Mouse (Mus musculus) lung, embryonic 15.5 days (tissue): ENCODE data around the gene Ldhb. TPM values are rescaled to one million over a fixed set of nuclear protein-coding genes. Genes with fewer than 3 reads are reported as not detected.

ENCODE experiments used
- ATAC-seq: fragments of 200-750 bp; cut with Nextera tagmentation; 2 replicates; pipeline ENCODE4 v1.8.0; 2017; ENCODE audit warnings: moderate number of reproducible peaks, borderline replicate concordance; ENCODE audit not compliant: low FRiP score, low TSS enrichment; ENCODE audit errors: extremely low read depth
- H3K27ac ChIP-seq: fragments of 300-500 bp; sonication (generic); 2 replicates; pipeline ENCODE4 v1.5.1; 2015; ENCODE audit warnings: moderate library complexity, mild to moderate bottlenecking, inconsistent platforms
- H3K27me3 ChIP-seq: fragments of 300-500 bp; sonication (generic); 2 replicates; pipeline ENCODE4 v1.6.1; 2015; ENCODE audit warnings: inconsistent platforms
- H3K36me3 ChIP-seq: fragments of 300-500 bp; sonication (generic); 2 replicates; pipeline ENCODE4 v1.6.1; 2015; ENCODE audit warnings: inconsistent platforms
- H3K4me1 ChIP-seq: fragments of 300-500 bp; sonication (generic); 2 replicates; pipeline ENCODE4 v1.6.1; 2015; ENCODE audit warnings: inconsistent platforms
- H3K4me2 ChIP-seq: fragments of 300-500 bp; sonication (generic); 2 replicates; pipeline ENCODE4 v1.6.1; 2015; ENCODE audit warnings: inconsistent platforms, mild to moderate bottlenecking, moderate library complexity
- H3K4me3 ChIP-seq: fragments of 300-500 bp; sonication (generic); 2 replicates; pipeline ENCODE4 v1.5.1; 2015; ENCODE audit warnings: mild to moderate bottlenecking, inconsistent platforms
- H3K9ac ChIP-seq: fragments of 300-500 bp; sonication (generic); 2 replicates; pipeline ENCODE4 v1.6.1; 2015; ENCODE audit warnings: inconsistent platforms
- H3K9me3 ChIP-seq: fragments of 300-500 bp; sonication (generic); 2 replicates; pipeline ENCODE4 v1.6.1; 2016; ENCODE audit warnings: inconsistent platforms
- WGBS: fragments of 180-500 bp; shearing (Covaris S2); methylation state at CpG from one replicate; pipeline ENCODE4 v1.1.7; 2015; 5-methylcytosine and 5-hydroxymethylcytosine counted together
- polyA plus RNA-seq: library from polyadenylated mRNA; unstranded; fragments of >200 nt; fragmentation: Nextera tagmentation; extraction: Ambion mirVana; gene quantifications from 2 replicates; pipeline ENCODE4 v1.2.1, GENCODE M21; 2015

The Ldhb gene
- 252 and 254 TPM in 2 replicates for polyA plus RNA-seq

GRCm38 (mm10) chr6:142507785-142508162 is at the start of gene Ldhb:
Gene Ldhb, minus strand, starts transcription at chr6:142507957.
- Histone ChIP-seq H3K4me3 (peak within 1 kb of the TSS; percentile 55), H3K27ac (peak within 1 kb of the TSS; percentile 69), H3K9ac (peak within 1 kb of the TSS; percentile 47), H3K4me2 (peak within 1 kb of the TSS; percentile 84), H3K4me1 (peaks cover 20% of the 10 kb centered on the region), H3K27me3 (no peaks in the 10 kb centered on the region; the same call in 1 of the 2 replicates), H3K9me3 (no peaks in the 10 kb centered on the region), H3K36me3 (no peaks in the 10 kb centered on the region)
- WGBS, result under 1% methylated on average over 19 of the region's 19 CpGs
- peak; percentile 97 for ATAC-seq

- H3K36me3 ChIP-seq, result no peaks in the 10 kb centered on the region
- no peaks in the 10 kb centered on the region for H3K27me3 ChIP-seq
- no peak overlapping the region for H3K9ac ChIP-seq
- peaks cover 15% of the 10 kb centered on the region for H3K4me1 ChIP-seq
- no peak for ATAC-seq
- no peak overlapping the region for H3K27ac ChIP-seq
- no peak overlapping the region for H3K4me3 ChIP-seq
- 87% methylated on average over 1 of the region's 1 CpGs for WGBS
- no peak overlapping the region for H3K4me2 ChIP-seq
- no peaks in the 10 kb centered on the region for H3K9me3 ChIP-seq
Measured at GRCm38 (mm10) chr6:142555988-142556387, 48.2 kb upstream of the Ldhb start.

- Histone ChIP-seq H3K9me3 (no peaks in the 10 kb centered on the region), H3K27ac (peak overlapping the region; percentile 68), H3K36me3 (no peaks in the 10 kb centered on the region), H3K9ac (no peak overlapping the region), H3K4me1 (peaks cover 9% of the 10 kb centered on the region), H3K4me3 (no peak overlapping the region), H3K4me2 (no peak overlapping the region), H3K27me3 (no peaks in the 10 kb centered on the region)
- peak; percentile 92 for ATAC-seq
- 35% methylated on average over 4 of the region's 4 CpGs for WGBS
Measured at GRCm38 (mm10) chr6:142551482-142551881, 43.7 kb upstream of the Ldhb start.

GRCm38 (mm10) chr6:142550871-142551270 is 43.1 kb upstream of the Ldhb start:
- Histone ChIP-seq H3K9me3 (no peaks in the 10 kb centered on the region), H3K4me3 (no peak overlapping the region), H3K4me2 (0 out of 2 replicates have a peak overlapping the region, but pooled peaks have one; percentile 18), H3K27ac (peak overlapping the region; percentile 68), H3K4me1 (peaks cover 9% of the 10 kb centered on the region), H3K36me3 (no peaks in the 10 kb centered on the region), H3K27me3 (no peaks in the 10 kb centered on the region), H3K9ac (no peak overlapping the region)
- 23% methylated on average over 4 of the region's 4 CpGs for WGBS
- peak; percentile 43; the same call in 1 of the 2 replicates for ATAC-seq

- Histone ChIP-seq H3K4me3 (no peak overlapping the region), H3K9ac (no peak overlapping the region), H3K27me3 (no peaks in the 10 kb centered on the region), H3K36me3 (no peaks in the 10 kb centered on the region), H3K4me2 (no peak overlapping the region), H3K4me1 (peaks cover 11% of the 10 kb centered on the region), H3K27ac (no peak overlapping the region), H3K9me3 (no peaks in the 10 kb centered on the region)
- 67% methylated on average over 2 of the region's 2 CpGs for WGBS
- no peak for ATAC-seq
Measured at GRCm38 (mm10) chr6:142548377-142548776, 40.6 kb upstream of the Ldhb start.

GRCm38 (mm10) chr6:142545132-142545531 is 37.4 kb upstream of the Ldhb start:
- Histone ChIP-seq H3K9ac (no peak overlapping the region), H3K27ac (no peak overlapping the region), H3K36me3 (no peaks in the 10 kb centered on the region), H3K4me2 (0 out of 2 replicates have a peak overlapping the region, but pooled peaks have one; percentile 8), H3K4me3 (no peak overlapping the region), H3K4me1 (peaks cover 14% of the 10 kb centered on the region), H3K9me3 (no peaks in the 10 kb centered on the region), H3K27me3 (no peaks in the 10 kb centered on the region)
- 48% methylated on average over 14 of the region's 14 CpGs for WGBS
- ATAC-seq, result no peak

DNA sequence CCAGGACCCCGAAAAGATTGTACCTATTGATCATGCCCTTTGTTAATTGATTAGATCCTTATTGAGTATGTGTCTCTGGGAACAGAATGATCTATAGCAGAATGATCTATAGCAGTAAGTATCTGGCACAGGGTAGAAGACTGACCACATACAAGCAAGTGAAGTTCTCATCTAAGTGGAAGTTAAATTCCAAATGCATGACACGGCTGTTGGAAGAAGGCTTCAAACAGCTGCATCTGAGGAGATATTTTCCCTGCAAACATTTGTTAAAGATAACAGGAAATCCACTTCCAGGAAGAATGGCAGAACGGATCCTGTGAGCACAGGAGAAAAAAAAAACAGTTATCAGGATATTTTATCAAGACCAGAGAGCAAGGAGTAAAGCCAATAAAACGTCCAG is 35.9 kb upstream of the Ldhb start:
- H3K4me2 ChIP-seq, result no peak overlapping the region
- peaks cover 26% of the 10 kb centered on the region for H3K4me1 ChIP-seq
- H3K27me3 ChIP-seq, result no peaks in the 10 kb centered on the region
- 37% methylated on average over 4 of the region's 4 CpGs for WGBS
- no peak overlapping the region for H3K9ac ChIP-seq
- no peak overlapping the region for H3K4me3 ChIP-seq
- no peaks in the 10 kb centered on the region for H3K36me3 ChIP-seq
- ATAC-seq, result no peak
- H3K27ac ChIP-seq, result no peak overlapping the region
- H3K9me3 ChIP-seq, result no peaks in the 10 kb centered on the region

- no peak for ATAC-seq
- 58% methylated on average over 6 of the region's 6 CpGs for WGBS
- Histone ChIP-seq H3K9ac (no peak overlapping the region), H3K27me3 (no peaks in the 10 kb centered on the region), H3K36me3 (no peaks in the 10 kb centered on the region), H3K27ac (no peak overlapping the region), H3K4me3 (no peak overlapping the region), H3K4me2 (no peak overlapping the region), H3K9me3 (no peaks in the 10 kb centered on the region), H3K4me1 (peaks cover 34% of the 10 kb centered on the region)
Measured at GRCm38 (mm10) chr6:142542800-142543175, 35.0 kb upstream of the Ldhb start.

- WGBS, result 42% methylated on average over 8 of the region's 8 CpGs
- Histone ChIP-seq H3K9ac (no peak overlapping the region), H3K4me1 (peaks cover 34% of the 10 kb centered on the region), H3K4me3 (no peak overlapping the region), H3K4me2 (no peak overlapping the region), H3K27ac (peak overlapping the region; percentile 38), H3K27me3 (no peaks in the 10 kb centered on the region), H3K9me3 (no peaks in the 10 kb centered on the region), H3K36me3 (no peaks in the 10 kb centered on the region)
- no peak for ATAC-seq
Measured at GRCm38 (mm10) chr6:142542082-142542799, 34.5 kb upstream of the Ldhb start.

DNA sequence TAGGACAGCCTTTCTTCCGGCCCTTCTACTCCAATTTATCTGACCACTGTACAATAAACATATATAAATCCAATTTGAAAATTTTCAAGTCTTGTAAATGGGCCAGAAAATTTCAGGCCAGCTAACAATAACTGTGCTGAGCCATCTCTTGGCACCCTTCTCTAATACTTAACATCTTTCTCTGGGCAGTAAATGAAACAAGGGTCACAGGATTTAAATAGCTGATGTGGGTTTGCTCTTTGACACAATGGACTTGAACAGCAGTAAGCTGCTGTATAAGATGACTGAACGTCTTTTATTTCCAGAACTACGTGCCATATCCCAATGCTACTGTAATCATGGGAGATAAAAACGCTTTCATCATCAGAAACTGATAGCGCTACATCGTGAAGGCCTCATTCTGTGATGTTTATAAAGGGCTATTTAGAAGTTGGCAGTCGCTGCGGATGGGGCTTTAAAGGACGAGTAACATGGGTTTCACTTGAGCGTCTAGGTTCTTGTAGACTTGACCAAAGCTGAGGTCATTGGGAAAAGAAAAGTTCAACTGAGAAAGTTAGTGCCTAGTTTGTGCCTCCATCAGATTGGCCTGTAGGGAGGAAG is 32.9 kb upstream of the Ldhb start:
- Histone ChIP-seq H3K36me3 (no peaks in the 10 kb centered on the region), H3K9me3 (no peaks in the 10 kb centered on the region), H3K4me1 (peaks cover 34% of the 10 kb centered on the region), H3K27me3 (no peaks in the 10 kb centered on the region), H3K4me3 (no peak overlapping the region), H3K9ac (no peak overlapping the region), H3K27ac (peak overlapping the region; percentile 69), H3K4me2 (no peak overlapping the region)
- ATAC-seq, result peak; percentile 44; the same call in 1 of the 2 replicates
- WGBS, result 46% methylated on average over 10 of the region's 10 CpGs

DNA sequence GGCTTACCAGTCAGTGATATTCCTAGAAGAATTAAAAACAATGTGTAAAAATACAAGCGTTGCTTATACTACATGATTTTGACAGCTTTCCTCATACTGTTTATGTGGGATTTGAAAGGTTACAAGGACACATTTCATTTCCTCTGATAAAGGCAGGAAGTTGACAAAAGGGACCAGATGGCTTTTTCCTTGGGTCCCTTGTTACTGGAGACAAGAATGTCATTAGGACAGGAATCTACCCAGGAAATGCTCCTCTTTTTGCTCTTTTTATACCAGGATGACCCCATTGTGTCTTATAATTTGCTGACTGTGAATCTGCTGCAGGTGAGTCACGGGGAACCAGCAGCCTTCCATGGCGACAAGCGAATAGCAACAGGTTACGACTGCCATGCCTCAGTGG is 32.4 kb upstream of the Ldhb start:
- Histone ChIP-seq H3K27me3 (no peaks in the 10 kb centered on the region), H3K4me2 (no peak overlapping the region), H3K4me1 (peaks cover 34% of the 10 kb centered on the region), H3K9me3 (no peaks in the 10 kb centered on the region), H3K9ac (no peak overlapping the region), H3K36me3 (no peaks in the 10 kb centered on the region), H3K4me3 (no peak overlapping the region), H3K27ac (peak overlapping the region; percentile 69)
- 63% methylated on average over 5 of the region's 5 CpGs for WGBS
- ATAC-seq, result no peak

DNA sequence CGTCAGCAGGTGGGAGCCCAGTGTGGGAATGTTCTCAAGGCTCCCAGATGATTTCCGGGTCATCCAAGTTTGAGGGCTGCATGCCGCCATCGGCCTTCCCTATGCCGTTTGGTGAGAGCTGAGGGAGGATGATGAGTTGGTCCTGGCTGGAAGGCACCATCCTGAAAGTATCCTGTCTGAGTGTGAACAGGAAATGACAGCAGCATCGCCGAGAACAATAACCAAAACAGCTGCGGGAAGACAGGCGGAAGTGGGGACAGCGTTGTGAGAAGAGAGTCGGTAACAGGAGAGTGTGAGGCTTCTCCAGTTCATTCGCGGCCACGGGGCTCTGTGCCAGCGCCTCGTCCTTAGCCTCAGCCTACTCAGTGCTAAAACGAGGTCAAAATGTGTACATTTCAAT is 30.7 kb upstream of the Ldhb start:
- H3K27me3 ChIP-seq, result no peaks in the 10 kb centered on the region
- H3K9ac ChIP-seq, result no peak overlapping the region
- peak overlapping the region; percentile 1; the same call in 1 of the 2 replicates for H3K27ac ChIP-seq
- H3K9me3 ChIP-seq, result no peaks in the 10 kb centered on the region
- H3K36me3 ChIP-seq, result no peaks in the 10 kb centered on the region
- peaks cover 34% of the 10 kb centered on the region for H3K4me1 ChIP-seq
- H3K4me3 ChIP-seq, result no peak overlapping the region
- ATAC-seq, result peak; percentile 75; the same call in 1 of the 2 replicates
- WGBS, result 45% methylated on average over 17 of the region's 17 CpGs
- H3K4me2 ChIP-seq, result peak overlapping the region; percentile 16
